ENCODE assay signal across 11 mouse cellular contexts in genomic region chr3:98104851-98105471, GRCm38 (mm10). TPM values are rescaled to one million over a fixed set of nuclear protein-coding genes. Genes with fewer than 3 reads are reported as not detected.
A peak's percentile ranks its signal among the peaks of the same experiment; 100 is the strongest.
DNase-seq lines count a peak whose midpoint lies in the region; ATAC-seq lines count a peak whose summit lies in the region.
"Had no signal": no experiment of that assay in that cellular context is flagged by ENCODE, and none has a peak within 500 bp of the region (broad histone marks: within the 10 kb centered on the region; RNA-seq: fewer than 3 reads in every experiment).

No protein-coding gene starts in this region.

- 40% methylated on average over 9 of the region's 9 CpGs for WGBS in hindbrain, embryonic 11.5 days
- 44% methylated on average over 9 of the region's 9 CpGs for WGBS in limb, embryonic 13.5 days

- no peak overlapping the region for H3K27ac ChIP-seq in hindbrain, embryonic 11.5 days (ENCODE audit: low read depth, low read length)
- peak overlapping the region; percentile 78 for H3K27ac ChIP-seq in limb, embryonic 13.5 days

- DNase-seq in cerebellum, adult 9-10 months, result peak; percentile 6
- no peak for DNase-seq in cerebellum, postnatal 25 days
- DNase-seq in embryo, embryonic 10.5 days (ENCODE audit: low spot score), result peak; percentile 55
- no peak for DNase-seq in hindbrain, embryonic 11.5 days (ENCODE audit: low spot score)
- DNase-seq in urinary bladder, adult 2 months (ENCODE audit: low spot score), result no peak
- no peak for DNase-seq in natural killer cell, adult 2 months (ENCODE audit: low spot score in 2 of 2)

- no peak overlapping the region for H3K4me3 ChIP-seq in hindbrain, embryonic 11.5 days (ENCODE audit: low read depth, low read length)
- no peak overlapping the region for H3K4me3 ChIP-seq in limb, embryonic 13.5 days

- H3K4me2 ChIP-seq in hindbrain, embryonic 11.5 days (replicated peaks; ENCODE audit: low read depth, low read length), result no peak overlapping the region
- no peak overlapping the region for H3K4me2 ChIP-seq in limb, embryonic 13.5 days (replicated peaks)

- H3K36me3 ChIP-seq in hindbrain, embryonic 11.5 days (ENCODE audit: control insufficient read depth, insufficient read depth, low read length), result peaks cover 12% of the 10 kb centered on the region
- peaks cover 99% of the 10 kb centered on the region for H3K36me3 ChIP-seq in limb, embryonic 13.5 days

- no peaks in the 10 kb centered on the region; the same call in none of the 2 replicates for H3K4me1 ChIP-seq in hindbrain, embryonic 11.5 days (replicated peaks; ENCODE audit: control insufficient read depth, insufficient read depth, low read length)
- peaks cover 75% of the 10 kb centered on the region for H3K4me1 ChIP-seq in limb, embryonic 13.5 days

- no peak overlapping the region for H3K9ac ChIP-seq in hindbrain, embryonic 11.5 days (ENCODE audit: low read depth, low read length)
- peak overlapping the region; percentile 36; the same call in 1 of the 2 replicates for H3K9ac ChIP-seq in limb, embryonic 13.5 days

- peak; percentile 46; the same call in 1 of the 2 replicates for ATAC-seq in hindbrain, embryonic 11.5 days (ENCODE audit: low FRiP score)
- peak; percentile 26; the same call in 1 of the 2 replicates for ATAC-seq in limb, embryonic 13.5 days (ENCODE audit: low FRiP score, low read depth)
- no peak for ATAC-seq in erythroid progenitor cell, adult 5-6 weeks (replicated peaks; ENCODE audit: low FRiP score, poor library complexity, severe bottlenecking)

- peaks cover 6% of the 10 kb centered on the region; the same call in 1 of the 2 replicates for H3K9me3 ChIP-seq in hindbrain, embryonic 11.5 days (ENCODE audit: control insufficient read depth, low read length)
- H3K9me3 ChIP-seq in limb, embryonic 13.5 days, result peaks cover 6% of the 10 kb centered on the region

- no peaks in the 10 kb centered on the region for H3K27me3 ChIP-seq in hindbrain, embryonic 11.5 days (ENCODE audit: control insufficient read depth, insufficient read depth, low read length)
- no peaks in the 10 kb centered on the region for H3K27me3 ChIP-seq in limb, embryonic 13.5 days

RNA-seq across cellular contexts. Expression of gene Adam30, which starts 55.5 kb away (rescaled TPM):
- not detected in 2 replicates for polyA plus RNA-seq in hindbrain, embryonic 11.5 days (2014; fragmentation: Nextera tagmentation; extraction: Ambion mirVana)
- polyA plus RNA-seq in limb, embryonic 13.5 days (2015; fragmentation: Nextera tagmentation; extraction: Ambion mirVana), result not detected in 2 replicates
- polyA plus RNA-seq in urinary bladder, adult 2 months (2012; rRNA removed), result not detected in 2 replicates
- total RNA-seq in erythroid progenitor cell, adult 5-6 weeks (2015; ENCODE audit: low replicate concordance), result not detected in 2 replicates
- not detected in 2 replicates for total RNA-seq in erythroid progenitor cell, adult 5-6 weeks (2017; ENCODE audit: low replicate concordance)
- total RNA-seq: left cerebral cortex, postnatal 36 days had no signal
- polyA plus RNA-seq: embryonic facial prominence, embryonic 11.5 days; thymus, postnatal 0 days had no signal

Comparison
In these comparisons a context has a peak if more than half of its experiments do, and no peak if none do; other contexts are left out.
1. DNase-seq: peak in cerebellum, adult 9-10 months (single experiment) and embryo, embryonic 10.5 days (single experiment); none in cerebellum, postnatal 25 days (0 of 2), hindbrain, embryonic 11.5 days (single experiment), urinary bladder, adult 2 months (single experiment) and natural killer cell, adult 2 months (0 of 2).